Mouse (Mus musculus) cerebellum, postnatal 10 days (tissue): ENCODE data around the gene Nans.
A peak's percentile ranks its signal among the peaks of the same experiment; 100 is the strongest.

Experiments
- DNase-seq, 2 experiments: peaks; one replicate each; pipeline ENCODE4 v3.0.0; 2021; ENCODE audit warnings: mixed read lengths in 2 of 2

Gene Nans

DNA sequence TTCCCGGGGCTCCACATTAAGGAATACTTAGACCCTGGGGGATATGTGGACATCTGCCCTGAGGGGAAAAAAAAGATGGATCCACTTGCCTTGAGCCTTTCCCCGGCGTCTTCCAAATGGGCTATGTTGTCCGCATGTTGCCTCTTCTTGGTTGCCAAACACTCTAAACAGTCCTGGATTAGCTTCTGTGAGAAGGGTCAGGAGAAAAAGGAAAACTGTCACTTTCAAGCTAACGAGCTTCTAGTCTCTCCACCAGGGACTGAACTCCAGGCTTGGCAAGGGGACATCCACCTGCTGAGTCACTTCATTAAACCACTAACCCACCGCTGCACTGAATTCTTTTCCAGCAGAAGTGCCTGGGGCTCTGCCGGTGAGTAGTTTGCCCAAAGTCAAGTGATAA, 43.9 kb downstream of the Nans start:
- no peak for DNase-seq

DNA sequence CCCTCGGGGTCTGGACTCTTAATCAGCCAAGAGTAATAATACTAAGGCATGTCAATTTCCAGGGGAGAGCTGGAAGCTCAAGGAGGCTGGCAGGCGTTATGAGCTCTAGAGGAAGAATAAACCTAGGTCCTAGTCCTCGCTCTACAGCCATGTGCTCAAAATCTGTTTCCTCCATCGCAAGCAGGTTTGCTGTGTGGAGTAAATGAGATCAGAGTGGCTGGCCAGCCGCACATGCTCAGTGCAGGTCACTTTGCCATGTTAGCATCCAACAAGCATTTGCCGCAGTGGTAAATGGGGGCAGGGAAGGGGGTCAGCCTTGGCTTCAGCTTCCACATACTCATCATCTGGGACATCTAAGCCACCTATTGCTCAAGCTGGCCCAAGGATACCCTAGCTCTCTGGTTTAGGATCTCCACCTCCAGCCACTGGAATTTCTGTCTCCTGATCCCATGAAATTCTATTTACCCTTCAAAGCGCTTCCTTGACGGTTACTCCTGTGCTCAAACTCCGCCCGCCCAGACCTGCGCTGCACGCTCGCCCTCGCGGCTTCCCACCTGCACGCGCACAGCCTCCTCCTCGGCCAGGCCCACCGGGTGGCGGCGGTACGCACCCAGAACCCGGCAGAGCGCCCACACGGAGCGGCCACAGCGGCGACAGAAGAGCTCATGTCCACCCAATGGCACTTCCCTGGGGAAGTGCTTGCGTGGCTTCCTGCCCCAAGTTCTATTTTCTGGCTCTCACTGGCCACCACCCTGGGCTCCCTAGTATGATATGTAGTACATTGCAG, 45.1 kb downstream of the Nans start:
- DNase-seq, result no peak

DNA sequence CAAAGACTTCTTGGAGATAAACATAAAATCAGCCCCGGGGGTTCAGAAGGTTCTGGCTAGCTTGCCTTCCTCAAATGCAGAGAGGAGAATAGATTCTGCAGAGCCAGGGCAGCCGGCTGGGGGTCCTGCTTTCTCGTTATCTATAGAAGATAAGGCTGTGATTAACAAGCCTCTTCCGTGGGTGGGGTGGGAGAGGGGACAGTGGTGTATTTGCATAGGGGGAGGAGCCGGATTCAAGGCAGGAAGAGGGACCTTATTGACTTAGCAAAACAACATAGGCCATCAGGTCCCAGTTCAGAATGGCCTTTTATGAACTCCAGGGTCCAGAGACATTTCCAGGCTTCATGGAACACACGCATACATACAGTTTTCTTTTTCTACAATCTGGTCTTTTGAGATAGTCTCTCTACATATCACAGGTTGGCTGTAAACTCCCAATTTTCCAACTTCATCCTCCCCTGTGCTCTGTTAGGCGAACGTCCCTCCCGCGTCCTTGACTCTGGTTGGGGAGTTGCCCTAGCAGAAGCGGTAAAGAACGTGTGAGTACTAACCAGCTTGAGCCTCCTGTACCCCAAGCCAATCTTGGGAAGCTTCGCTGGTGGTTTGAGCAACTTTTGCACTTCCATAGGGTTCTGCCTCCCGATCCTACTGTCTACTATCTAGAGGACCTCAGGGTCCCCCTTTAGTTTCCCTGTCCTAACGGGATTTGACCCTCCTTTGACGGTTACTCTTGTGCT, 46.2 kb downstream of the Nans start:
- DNase-seq, result no peak

DNA sequence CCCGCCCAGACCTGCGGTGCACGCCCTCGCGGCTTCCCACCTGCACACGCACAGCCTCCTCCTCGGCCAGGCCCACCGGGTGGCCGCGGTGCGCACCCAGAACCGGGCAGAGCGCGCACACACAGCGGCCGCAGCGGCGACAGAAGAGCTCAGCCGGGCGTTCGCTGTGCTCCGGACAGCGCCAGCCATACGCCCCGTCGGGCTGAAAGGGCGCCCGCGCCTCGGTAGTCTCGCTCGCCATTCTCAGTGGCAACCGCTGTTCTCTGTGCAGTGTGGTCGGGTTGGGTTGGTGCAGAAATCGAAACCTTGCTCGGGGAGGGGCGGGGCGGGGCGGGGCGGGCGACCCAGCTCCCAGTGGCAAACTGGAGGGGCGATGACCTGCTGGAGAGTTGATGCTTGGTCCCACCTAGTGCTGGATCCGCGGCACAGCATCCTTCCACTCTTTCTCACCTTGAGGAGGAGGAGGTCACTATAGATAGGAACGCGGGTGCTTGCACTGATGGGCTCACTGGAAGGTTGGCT, 46.9 kb downstream of the Nans start, which contains the start of gene Trim14:
Gene Trim14 (minus strand): TSS at position 302 of the 522 bp plus-strand sequence.
- peak; percentile 55 to 63 for DNase-seq

DNA sequence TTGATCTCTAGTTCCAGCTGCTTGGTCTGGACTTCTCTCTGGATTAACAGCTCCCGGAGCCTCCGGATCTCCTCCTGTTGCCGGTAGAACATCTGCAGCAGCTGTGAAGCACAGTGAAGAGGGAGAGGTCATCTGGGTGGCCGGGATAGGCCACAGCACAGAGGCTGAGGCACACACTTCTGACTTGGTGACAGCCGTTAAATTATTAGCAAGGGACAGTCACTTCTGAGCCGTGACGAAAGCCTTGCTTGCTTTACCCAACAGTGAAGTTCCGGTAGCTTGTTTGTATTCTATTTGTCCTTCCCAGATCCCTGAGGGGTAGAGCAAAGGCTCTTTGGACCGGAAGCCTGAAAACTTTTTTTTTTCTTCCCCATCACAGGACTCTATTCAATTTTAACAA, 50.1 kb downstream of the Nans start:
- no peak for DNase-seq

DNA sequence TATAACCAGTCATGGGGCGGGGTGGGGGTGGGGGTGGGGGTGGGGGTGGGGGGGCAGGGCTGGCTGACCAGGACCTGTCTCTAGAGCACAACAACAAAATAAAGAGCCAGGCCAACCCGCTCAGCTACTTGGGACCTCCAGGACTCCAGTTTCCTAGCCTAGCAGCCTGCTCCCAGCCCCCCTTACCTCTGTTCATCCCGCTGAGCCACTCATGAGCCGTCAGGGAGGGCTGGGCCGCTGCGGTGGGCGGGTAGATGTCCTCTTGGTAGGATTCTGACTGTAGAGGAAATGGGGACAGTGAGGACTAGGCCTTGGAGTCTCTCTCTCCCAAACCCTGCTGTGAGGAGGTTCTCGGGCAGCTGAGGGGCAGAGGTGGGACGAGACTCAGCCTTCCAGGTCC, 52.7 kb downstream of the Nans start:
- no peak for DNase-seq

DNA sequence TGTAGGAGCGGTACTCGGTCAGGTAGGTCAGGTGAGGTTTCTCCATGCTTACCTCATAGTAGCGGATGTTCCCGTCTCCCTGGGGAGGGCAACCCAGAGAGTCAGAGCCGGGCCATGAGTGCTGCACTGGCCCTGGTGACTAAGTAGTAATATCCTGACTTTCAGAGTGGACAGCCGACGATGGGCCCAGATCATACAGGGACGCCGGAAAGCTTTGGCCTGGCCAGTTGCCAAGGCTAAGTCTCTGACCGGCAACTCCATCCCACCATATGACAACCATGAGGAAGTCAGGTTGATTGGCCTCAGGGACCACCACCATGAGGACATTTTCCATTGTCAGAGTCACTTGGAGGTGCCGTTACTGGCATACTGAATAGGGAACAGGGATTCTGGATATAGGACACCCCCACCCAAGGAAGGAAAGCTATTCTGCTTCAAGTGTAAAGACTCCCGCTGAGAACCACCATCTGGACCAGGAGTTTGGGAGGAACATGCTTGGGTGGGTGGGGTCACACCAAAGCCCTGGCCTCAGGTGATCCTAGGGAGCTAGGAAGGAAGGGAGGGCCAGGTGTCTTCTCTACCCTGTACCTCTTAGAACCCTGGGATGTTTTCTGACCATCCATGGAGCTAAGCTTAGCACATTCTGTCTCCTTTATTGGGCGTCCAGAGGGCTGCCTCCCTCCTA, 54.5 kb downstream of the Nans start:
- DNase-seq, result peak; percentile 47 to 52

DNA sequence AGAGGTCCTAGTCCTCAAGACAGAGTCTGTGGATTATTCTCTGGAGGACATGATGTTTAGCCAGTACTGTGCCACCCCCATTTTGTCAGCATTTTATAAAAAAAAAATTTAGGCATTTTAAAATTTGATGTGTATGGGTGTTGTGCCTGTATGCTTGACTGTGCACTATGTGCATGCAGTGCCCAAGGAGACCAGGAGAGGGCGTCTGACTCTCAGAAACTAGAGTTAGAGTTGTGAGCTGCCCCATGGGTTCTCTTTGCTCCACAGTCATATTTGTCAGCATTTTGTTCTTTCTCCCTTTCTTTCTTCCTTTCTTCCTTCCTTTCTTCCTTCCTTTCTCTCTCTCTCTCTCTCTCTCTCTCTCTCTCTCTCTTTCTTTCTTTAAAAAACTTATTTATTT, 55.3 kb downstream of the Nans start:
- peak; percentile 70 to 84 for DNase-seq

DNA sequence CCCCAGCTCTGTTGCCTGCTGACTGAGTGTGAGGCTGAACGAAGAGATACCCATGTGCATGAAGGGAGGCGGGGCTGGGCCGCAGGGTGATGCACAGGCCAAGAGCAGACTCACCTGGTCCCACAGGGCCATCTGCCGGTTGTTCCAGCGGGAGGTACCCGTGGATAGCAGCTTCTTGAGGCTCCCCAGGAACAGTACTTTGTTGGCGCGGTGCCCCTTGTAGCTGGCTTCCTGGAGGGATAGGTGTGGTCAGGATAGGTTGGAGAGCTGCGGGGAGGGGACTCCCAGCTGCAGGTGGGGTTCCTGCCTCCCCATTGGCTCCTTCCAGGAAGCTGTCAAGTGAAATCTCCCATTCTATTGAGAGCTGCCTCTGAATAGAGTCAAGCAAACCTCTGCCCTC, 56.5 kb downstream of the Nans start:
- peak; percentile 42 to 44 for DNase-seq

DNA sequence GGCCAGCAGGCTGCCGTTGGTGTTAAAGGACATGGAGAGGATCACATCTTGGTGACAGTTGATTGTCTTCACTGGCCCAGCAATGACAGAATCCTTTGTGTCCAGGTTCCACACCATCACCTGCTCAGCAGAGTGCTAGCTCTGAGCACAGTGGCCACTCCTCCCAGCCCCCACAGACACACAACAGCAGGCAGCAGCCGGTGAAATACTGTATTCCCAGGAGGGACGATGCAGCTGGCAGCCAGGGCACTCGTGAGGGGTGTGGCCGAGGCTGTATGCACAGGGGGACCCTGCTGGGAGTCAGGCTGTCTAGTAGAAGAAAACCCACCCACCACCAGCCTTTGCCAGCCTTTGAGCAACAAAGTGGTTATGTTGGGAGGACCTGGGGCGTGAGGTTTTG, 57.7 kb downstream of the Nans start:
- DNase-seq, result peak; percentile 50 to 65

DNA sequence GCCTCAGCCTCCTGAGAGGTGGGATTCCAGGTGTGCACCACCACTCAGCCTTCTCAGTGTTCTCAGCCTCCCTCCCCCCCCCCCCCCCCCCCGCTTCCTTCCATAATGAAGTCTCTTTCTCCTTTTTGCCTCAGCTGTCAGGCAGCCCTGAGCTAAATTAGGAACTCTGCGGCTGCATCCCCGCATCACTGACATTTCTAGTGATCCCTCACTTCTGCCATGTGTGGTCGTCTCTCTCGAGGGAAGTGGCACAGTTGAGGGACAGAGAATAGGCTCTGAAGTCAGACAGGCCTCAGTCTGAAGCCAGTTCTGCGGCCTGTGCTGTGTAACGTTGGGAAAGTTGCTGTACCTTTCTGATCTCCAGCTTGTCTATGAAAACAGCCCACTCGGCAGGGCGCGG, 60.9 kb downstream of the Nans start:
- DNase-seq, result no peak

DNA sequence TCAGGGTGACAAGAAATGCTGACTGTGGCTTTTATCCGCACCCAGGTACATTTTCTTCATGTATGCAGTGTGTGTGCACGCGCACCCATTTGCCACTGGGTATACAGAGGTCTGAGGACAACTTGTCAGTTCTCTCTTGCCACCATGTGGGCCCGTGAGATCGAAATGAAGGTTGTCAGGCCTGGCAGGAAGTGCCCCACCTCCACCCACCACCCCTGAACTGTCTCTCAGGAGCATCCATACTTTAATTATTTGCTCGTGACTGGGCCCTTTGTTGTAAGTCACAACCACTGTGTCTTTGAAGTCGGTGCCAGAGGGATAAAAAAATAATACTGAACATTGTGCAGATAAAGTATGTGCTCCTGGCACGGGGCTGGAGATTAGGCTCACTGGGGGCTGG, 61.4 kb downstream of the Nans start:
- no peak for DNase-seq
